Mouse (Mus musculus) lung, postnatal 0 days (tissue): Measurements from ENCODE around the gene Gtf3c5.

Experiments used
- CTCF ChIP-seq: IDR thresholded peaks from 2 replicates; pipeline ENCODE4 v1.5.1; 2016; ENCODE audit warnings: antibody characterized with exemption, mild to moderate bottlenecking
- EP300 ChIP-seq: IDR thresholded peaks from 2 replicates; pipeline ENCODE4 v1.6.1; 2016; ENCODE audit warnings: antibody characterized with exemption, mild to moderate bottlenecking, control low read depth

GRCm38 (mm10) chr2:28628053-28628452 is 44.5 kb upstream of the Gtf3c5 start:
- peak; percentile 25; the same call in 1 of the 2 replicates for TF ChIP-seq CTCF
- TF ChIP-seq EP300 = no peak
